Mouse (Mus musculus) neural tube, embryonic 15.5 days (tissue): ENCODE measurements around the gene Ppfia2. TPM values are rescaled to one million over a fixed set of nuclear protein-coding genes. Genes with fewer than 3 reads are reported as not detected.

Experiments
- ATAC-seq: fragments of 200-750 bp; cut with Nextera tagmentation; 2 replicates; pipeline ENCODE4 v1.8.0; 2017; ENCODE audit warnings: mild to moderate bottlenecking, moderate TSS enrichment, moderate library complexity; ENCODE audit not compliant: low FRiP score
- H3K27ac ChIP-seq: fragments of 300-500 bp; sonication (generic); replicated peaks from 2 replicates; pipeline ENCODE4 v1.5.1; 2015; ENCODE audit warnings: mild to moderate bottlenecking, inconsistent platforms
- H3K27me3 ChIP-seq: fragments of 300-500 bp; sonication (generic); replicated peaks from 2 replicates; pipeline ENCODE4 v1.6.1; 2015; ENCODE audit warnings: inconsistent platforms
- H3K36me3 ChIP-seq: fragments of 300-500 bp; sonication (generic); 2 replicates; pipeline ENCODE4 v1.6.1; 2015; ENCODE audit warnings: inconsistent platforms
- H3K4me1 ChIP-seq: fragments of 300-500 bp; sonication (generic); 2 replicates; pipeline ENCODE4 v1.6.1; 2015; ENCODE audit warnings: inconsistent platforms
- H3K4me2 ChIP-seq: fragments of 300-500 bp; sonication (generic); 2 replicates; pipeline ENCODE4 v1.6.1; 2015; ENCODE audit warnings: inconsistent platforms, mild to moderate bottlenecking, moderate library complexity
- H3K4me3 ChIP-seq: fragments of 300-500 bp; sonication (generic); replicated peaks from 2 replicates; pipeline ENCODE4 v1.5.1; 2015; ENCODE audit warnings: mild to moderate bottlenecking, inconsistent platforms
- H3K9ac ChIP-seq: fragments of 300-500 bp; sonication (generic); replicated peaks from 2 replicates; pipeline ENCODE4 v1.6.1; 2015; ENCODE audit warnings: mild to moderate bottlenecking, inconsistent platforms
- H3K9me3 ChIP-seq: fragments of 300-500 bp; sonication (generic); replicated peaks from 2 replicates; pipeline ENCODE4 v1.6.1; 2016; ENCODE audit warnings: inconsistent platforms
- WGBS: fragments of 180-500 bp; shearing (Covaris S2); methylation state at CpG from one replicate; pipeline ENCODE4 v1.1.7; 2015; ENCODE audit warnings: mixed read lengths; 5-methylcytosine and 5-hydroxymethylcytosine counted together
- polyA plus RNA-seq: library from polyadenylated mRNA; unstranded; fragments of >200 nt; fragmentation: Nextera tagmentation; extraction: Ambion mirVana; gene quantifications from 2 replicates; pipeline ENCODE4 v1.2.1, GENCODE M21; 2015

The Ppfia2 gene
- polyA plus RNA-seq, result 23.7 and 28.3 TPM in 2 replicates

DNA sequence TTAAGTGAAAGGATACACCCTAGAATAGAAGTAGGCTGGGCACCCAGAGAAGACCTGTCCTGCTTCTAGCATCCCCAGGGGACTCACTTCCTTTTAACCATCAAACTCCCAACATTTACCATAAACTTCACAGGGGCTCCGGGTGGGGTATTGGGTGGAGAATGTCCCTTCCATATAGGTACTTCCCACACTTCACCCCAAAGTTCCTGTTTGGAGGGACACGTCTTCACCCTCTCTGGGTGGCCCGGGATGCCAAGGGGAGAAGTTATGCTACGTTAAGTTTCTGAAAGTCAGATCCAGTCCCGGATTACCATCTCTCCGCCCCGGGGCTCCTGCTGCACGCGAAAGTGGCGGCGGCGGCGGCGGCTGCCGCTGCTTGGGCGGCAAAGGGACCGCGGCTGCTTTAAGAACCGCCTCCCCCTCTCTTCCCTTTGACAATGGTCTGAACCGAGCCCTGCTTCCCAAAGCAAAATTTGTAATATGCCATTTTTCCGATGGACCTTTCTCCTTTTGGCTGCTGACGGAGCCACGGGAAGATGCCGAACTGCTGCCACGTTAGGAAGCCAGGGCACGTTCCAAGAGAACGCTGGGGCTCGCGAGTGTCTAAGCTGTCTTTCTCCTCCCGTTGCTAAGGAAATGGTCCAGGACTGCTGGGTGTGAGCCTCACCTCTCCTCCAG is at the start of gene Ppfia2:
Gene Ppfia2, plus strand, starts transcription at position 485 of the 678 bp plus-strand sequence.
- H3K4me3 ChIP-seq, result peak within 1 kb of the TSS; percentile 75
- WGBS, result 0% methylated on average over 30 of the region's 30 CpGs
- H3K36me3 ChIP-seq, result no peaks in the 10 kb centered on the region
- peak; percentile 88 for ATAC-seq
- peak within 1 kb of the TSS; percentile 75 for H3K4me2 ChIP-seq
- no peaks in the 10 kb centered on the region for H3K9me3 ChIP-seq
- peak within 1 kb of the TSS; percentile 72 for H3K9ac ChIP-seq
- H3K27me3 ChIP-seq, result no peaks in the 10 kb centered on the region
- H3K27ac ChIP-seq, result peak within 1 kb of the TSS; percentile 92
- peaks cover 7% of the 10 kb centered on the region; the same call in 1 of the 2 replicates for H3K4me1 ChIP-seq

DNA sequence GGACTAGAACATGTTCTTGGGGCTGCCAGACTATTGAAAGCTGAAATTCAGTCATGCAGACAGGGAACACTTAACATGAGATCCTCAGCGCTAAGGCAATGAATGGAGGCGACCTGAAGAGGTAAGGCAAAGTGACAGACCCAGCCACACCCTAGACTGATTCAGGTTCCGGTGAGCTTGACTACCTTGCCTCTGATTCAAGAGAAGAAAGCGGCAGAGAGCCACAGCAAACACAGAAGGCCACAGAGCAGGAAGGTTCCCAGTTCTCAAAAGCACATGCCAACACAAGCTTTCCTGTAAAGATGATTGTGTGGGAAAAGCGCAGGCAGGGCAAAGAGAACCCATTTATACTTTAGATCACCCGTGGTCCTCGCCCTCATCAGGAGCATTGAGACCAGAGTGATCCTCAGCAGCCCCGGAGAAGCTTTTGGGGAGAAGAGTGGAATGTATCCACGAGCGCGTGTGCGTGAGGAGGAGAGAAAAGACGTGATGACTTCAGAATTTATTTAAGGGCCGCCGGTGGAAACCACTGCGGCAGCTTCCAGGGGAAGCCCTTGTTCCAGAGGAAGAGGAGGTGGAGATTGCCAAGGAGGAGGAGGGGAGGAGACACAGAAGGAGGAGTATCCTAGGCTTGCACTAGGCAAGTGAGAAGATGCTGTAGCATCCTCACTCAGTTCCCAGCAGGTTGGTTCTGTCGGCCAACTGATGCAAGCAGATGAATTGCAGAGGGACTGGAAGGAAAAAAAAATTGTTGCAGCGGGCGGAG is 1.0 kb upstream of the Ppfia2 start:
- Histone ChIP-seq H3K4me3 (peak overlapping the region; percentile 75), H3K9ac (peak overlapping the region; percentile 72), H3K27ac (peak overlapping the region; percentile 92), H3K4me2 (peak overlapping the region; percentile 75), H3K36me3 (no peaks in the 10 kb centered on the region), H3K4me1 (peaks cover 7% of the 10 kb centered on the region; the same call in 1 of the 2 replicates), H3K27me3 (no peaks in the 10 kb centered on the region), H3K9me3 (no peaks in the 10 kb centered on the region)
- ATAC-seq, result peak; percentile 94
- under 1% methylated on average over 19 of the region's 19 CpGs for WGBS

DNA sequence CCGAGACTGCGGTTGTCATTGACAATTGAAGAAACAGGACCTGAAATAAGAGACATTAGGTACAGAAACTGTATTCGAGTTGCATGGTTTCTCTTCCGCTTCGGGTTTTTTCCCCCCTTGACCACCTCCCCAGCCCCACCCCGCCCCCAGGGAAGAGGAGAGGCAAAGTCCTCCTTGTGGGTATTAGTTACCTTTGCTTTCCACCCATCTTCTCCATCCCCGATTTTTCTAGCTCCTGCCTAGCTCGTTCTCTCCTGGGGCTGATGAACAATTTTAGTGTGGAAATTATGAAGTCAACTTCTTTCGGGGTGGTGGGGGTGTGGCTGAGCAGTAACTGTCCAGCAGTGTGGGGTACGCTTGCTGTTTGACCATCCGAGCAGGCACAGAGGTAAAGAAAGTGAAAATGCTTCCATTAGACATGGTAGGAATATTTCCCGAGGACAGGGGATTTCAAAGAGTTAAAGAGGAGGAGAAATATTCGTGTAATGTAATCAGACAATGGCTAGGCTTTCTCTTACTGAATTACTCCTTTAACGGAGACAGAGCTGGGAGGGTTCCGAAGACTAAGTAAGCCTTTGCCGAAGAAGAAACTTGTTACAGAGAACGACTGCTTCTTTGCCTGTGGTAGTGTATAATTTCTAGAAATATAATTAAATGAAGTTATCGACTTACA is 530 bp downstream of the Ppfia2 start:
- WGBS, result 7% methylated on average over 18 of the region's 18 CpGs
- Histone ChIP-seq H3K27ac (peak overlapping the region; percentile 92), H3K9ac (peak overlapping the region; percentile 72), H3K9me3 (no peaks in the 10 kb centered on the region), H3K4me1 (peaks cover 7% of the 10 kb centered on the region; the same call in 1 of the 2 replicates), H3K4me2 (peak overlapping the region; percentile 75), H3K36me3 (no peaks in the 10 kb centered on the region), H3K4me3 (peak overlapping the region; percentile 75), H3K27me3 (no peaks in the 10 kb centered on the region)
- peak; percentile 28 for ATAC-seq

DNA sequence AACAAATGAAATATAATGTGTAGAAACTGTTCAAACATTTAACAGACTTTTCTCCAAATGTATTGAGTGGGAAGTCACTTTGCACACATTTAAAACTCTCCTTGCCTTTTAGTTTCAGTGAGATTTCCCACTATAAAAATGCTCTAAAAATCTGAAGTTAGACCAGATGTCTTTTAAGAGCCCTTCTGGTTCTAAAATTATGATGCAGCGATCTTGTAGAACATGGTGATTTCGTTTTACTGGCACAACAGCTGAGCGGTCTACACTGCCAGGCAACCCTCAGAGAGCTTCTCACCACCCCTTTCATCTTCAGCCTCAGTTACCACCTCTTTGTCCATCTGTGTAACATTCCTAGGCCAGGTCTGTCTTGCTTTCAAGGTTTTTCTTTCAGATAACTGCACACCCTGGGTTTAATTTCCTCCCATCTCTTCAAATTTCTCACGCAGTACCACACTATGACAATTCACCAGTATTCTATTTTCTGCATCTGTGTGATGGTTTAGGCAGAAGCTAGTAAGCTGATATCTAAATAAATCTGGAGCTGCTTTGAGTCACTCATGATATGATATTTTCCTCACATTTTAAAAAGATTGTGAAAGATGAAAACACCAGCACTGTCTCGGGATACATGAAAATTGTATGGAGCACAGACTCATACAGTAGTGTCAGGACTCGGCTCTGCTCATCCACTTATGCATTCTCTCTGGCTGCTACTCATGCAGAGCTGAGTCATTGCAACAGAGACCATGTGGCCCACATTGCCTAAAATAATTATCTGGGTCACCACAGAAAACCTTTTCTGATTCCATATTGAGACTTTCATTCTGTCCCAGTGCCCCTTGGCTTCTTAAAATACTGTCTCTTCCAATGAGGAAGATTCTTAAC is 39.4 kb downstream of the Ppfia2 start:
- no peak overlapping the region for H3K4me3 ChIP-seq
- H3K4me2 ChIP-seq, result no peak overlapping the region
- H3K9ac ChIP-seq, result no peak overlapping the region
- no peaks in the 10 kb centered on the region for H3K27me3 ChIP-seq
- no peaks in the 10 kb centered on the region for H3K36me3 ChIP-seq
- H3K27ac ChIP-seq, result no peak overlapping the region
- no peaks in the 10 kb centered on the region for H3K4me1 ChIP-seq
- H3K9me3 ChIP-seq, result no peaks in the 10 kb centered on the region
- 89% methylated on average over 6 of the region's 6 CpGs for WGBS
- no peak for ATAC-seq

DNA sequence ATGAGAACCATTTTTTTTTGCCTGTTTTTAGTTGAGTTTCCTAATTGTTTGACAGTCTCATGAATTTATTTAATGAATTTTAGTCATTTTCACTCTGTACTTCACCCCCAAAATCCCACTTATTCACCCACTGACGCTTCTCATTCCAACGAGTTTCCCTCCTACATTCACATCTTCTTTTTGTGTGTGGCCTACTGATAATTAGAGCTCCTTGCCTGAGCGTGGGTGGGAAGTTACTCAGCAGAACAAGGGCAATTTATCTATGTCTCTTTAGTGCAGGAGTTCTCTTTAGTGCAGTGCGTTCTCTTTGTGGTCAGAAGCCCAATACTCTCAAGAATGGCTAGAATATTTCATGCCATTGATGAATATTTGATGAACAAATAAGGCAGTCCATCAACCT is 95.9 kb downstream of the Ppfia2 start:
- Histone ChIP-seq H3K4me1 (no peaks in the 10 kb centered on the region), H3K9me3 (no peaks in the 10 kb centered on the region), H3K9ac (no peak overlapping the region), H3K27ac (no peak overlapping the region), H3K4me3 (no peak overlapping the region), H3K36me3 (no peaks in the 10 kb centered on the region), H3K4me2 (no peak overlapping the region), H3K27me3 (no peaks in the 10 kb centered on the region)
- no peak for ATAC-seq
- 39% methylated on average over 4 of the region's 4 CpGs for WGBS

DNA sequence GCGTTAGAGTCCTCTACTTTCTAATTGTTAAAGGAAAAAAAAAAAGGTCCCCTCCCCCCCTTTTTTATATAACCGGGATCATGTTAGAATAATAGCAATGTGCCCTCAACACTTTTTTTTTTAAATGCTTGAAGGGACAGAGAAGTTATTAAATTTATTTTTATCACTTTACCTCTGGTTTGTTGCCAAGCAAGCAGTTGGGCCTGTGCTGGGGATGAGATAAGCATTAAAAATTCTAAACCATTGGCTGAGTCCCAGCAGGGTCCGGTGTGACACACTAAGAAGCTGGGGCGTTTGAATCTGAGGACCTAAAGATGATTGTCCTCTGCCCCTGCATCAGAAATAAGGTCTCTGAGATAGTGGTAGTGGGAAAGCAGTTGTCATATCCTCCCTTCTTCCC is 114.9 kb downstream of the Ppfia2 start:
- Histone ChIP-seq H3K36me3 (no peaks in the 10 kb centered on the region), H3K27me3 (no peaks in the 10 kb centered on the region), H3K27ac (no peak overlapping the region), H3K9me3 (no peaks in the 10 kb centered on the region), H3K4me2 (no peak overlapping the region), H3K9ac (no peak overlapping the region), H3K4me3 (no peak overlapping the region), H3K4me1 (no peaks in the 10 kb centered on the region)
- no peak for ATAC-seq
- WGBS, result 70% methylated on average over 4 of the region's 4 CpGs

DNA sequence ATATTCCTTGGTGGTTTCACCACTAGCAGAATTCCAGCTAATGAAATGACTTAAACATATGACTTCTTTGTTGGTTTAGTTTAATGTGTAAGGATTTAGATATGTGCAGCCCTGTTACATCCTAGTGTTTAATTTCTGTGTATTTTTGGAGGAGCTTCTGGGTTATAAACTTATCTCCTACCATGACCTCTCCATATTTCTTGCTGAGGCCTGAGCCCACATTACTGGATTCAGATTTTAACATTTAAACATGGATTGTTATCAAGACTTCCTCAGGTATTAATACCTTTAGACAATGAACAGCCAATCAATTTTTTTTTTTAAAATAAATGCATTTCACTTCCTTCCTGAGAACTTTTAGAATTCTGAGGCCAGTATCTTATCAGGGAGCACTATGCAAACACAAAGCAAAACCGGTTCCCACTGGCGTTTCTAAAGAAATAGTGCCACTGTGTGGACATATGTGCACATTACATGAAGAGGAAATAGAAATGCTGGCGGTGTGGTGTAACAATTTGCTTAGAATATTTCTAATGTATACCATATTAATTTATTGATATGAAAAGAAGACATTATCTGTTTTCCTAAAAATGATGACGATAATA is 115.4 kb downstream of the Ppfia2 start:
- no peaks in the 10 kb centered on the region for H3K4me1 ChIP-seq

DNA sequence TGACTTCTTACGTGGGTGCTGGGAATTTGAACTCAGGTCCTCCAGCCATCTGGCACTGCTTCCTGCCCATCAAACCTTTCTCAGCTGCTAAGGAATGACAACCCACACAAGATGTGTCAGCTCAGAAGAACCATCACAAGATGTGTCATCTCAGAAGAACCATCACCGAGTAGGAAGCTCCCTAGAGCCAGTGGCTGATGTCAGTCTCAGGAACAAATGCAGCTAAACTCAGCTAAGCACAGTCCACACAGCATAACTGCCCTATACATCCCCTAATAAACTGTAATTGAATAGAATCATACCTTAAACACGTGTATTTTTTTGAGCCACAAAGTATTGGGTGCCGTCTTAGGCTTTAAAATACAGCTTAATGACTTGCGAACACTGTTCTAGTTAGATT is 117.7 kb downstream of the Ppfia2 start:
- no peaks in the 10 kb centered on the region for H3K27me3 ChIP-seq
- no peak overlapping the region for H3K27ac ChIP-seq
- no peak overlapping the region for H3K4me2 ChIP-seq
- no peak overlapping the region for H3K4me3 ChIP-seq
- H3K4me1 ChIP-seq, result no peaks in the 10 kb centered on the region
- no peaks in the 10 kb centered on the region for H3K36me3 ChIP-seq
- no peak for ATAC-seq
- no peak overlapping the region for H3K9ac ChIP-seq
- H3K9me3 ChIP-seq, result no peaks in the 10 kb centered on the region
- WGBS, result 80% methylated on average over 5 of the region's 5 CpGs

More for the DNA sequence above, 115.4 kb downstream of the Ppfia2 start:
- no peak overlapping the region for H3K9ac ChIP-seq
- peak; percentile 40; the same call in 1 of the 2 replicates for ATAC-seq
- H3K4me2 ChIP-seq, result no peak overlapping the region
- H3K36me3 ChIP-seq, result no peaks in the 10 kb centered on the region
- H3K27ac ChIP-seq, result no peak overlapping the region
- H3K4me3 ChIP-seq, result no peak overlapping the region
- no peaks in the 10 kb centered on the region for H3K27me3 ChIP-seq
- WGBS, result 6% methylated on average over 4 of the region's 4 CpGs
- H3K9me3 ChIP-seq, result no peaks in the 10 kb centered on the region

DNA sequence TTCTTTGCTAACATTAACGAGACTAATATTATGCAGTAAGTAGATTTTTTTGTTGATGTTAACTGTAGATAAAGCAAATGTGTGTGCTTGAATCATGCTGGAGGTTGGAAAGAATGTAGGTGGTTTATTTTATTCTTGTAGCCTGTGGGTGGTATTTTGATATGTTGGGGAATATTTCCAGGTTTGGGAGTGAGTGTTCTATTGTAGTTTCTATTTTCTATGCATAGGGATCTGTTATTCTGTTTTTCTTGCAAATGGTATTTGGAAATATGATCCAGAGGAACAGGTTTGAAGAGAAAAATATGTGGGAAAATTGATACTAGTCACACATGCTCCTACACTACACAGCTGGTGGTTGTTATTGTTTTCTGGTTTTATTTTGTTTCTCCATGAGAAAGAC is 120.8 kb downstream of the Ppfia2 start:
- no peaks in the 10 kb centered on the region for H3K9me3 ChIP-seq
- WGBS, result 78% methylated on average over 1 of the region's 1 CpGs

DNA sequence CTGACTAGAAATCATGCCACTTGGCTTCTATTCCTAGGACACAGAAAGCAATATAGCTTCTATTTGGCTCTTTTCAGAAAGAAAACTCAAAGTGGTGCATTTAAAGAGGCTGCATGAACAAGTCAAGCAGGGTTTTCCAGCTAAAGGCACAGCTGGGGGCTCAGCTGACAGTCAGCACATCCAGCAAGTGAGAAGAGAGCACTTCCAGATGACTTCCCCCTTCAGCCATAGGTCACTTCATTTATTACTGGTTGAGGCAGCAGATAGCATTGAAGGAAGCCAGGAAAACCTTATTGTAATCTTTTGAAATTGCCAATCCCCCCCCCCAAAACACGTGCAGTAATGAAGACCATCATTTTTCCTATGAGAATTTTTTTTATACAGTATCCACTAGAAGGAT is 126.8 kb downstream of the Ppfia2 start:
- H3K4me2 ChIP-seq, result no peak overlapping the region
- WGBS, result 70% methylated on average over 1 of the region's 1 CpGs
- H3K9me3 ChIP-seq, result no peaks in the 10 kb centered on the region
- no peak for ATAC-seq
- no peaks in the 10 kb centered on the region for H3K36me3 ChIP-seq
- no peak overlapping the region for H3K9ac ChIP-seq
- no peaks in the 10 kb centered on the region for H3K27me3 ChIP-seq
- no peak overlapping the region for H3K4me3 ChIP-seq
- H3K4me1 ChIP-seq, result no peaks in the 10 kb centered on the region
- H3K27ac ChIP-seq, result no peak overlapping the region

More for the DNA sequence above, 120.8 kb downstream of the Ppfia2 start:
- Histone ChIP-seq H3K9ac (no peak overlapping the region), H3K27me3 (no peaks in the 10 kb centered on the region), H3K27ac (no peak overlapping the region), H3K4me1 (no peaks in the 10 kb centered on the region), H3K4me2 (no peak overlapping the region), H3K36me3 (no peaks in the 10 kb centered on the region), H3K4me3 (no peak overlapping the region)
- ATAC-seq, result no peak
